Mouse (Mus musculus): ENCODE measurements around the gene Eno1. TPM values are rescaled to one million over a fixed set of nuclear protein-coding genes. Genes with fewer than 3 reads are reported as not detected.

Eno1 gene
- total RNA-seq, 1 experiment = 824 TPM

DNA sequence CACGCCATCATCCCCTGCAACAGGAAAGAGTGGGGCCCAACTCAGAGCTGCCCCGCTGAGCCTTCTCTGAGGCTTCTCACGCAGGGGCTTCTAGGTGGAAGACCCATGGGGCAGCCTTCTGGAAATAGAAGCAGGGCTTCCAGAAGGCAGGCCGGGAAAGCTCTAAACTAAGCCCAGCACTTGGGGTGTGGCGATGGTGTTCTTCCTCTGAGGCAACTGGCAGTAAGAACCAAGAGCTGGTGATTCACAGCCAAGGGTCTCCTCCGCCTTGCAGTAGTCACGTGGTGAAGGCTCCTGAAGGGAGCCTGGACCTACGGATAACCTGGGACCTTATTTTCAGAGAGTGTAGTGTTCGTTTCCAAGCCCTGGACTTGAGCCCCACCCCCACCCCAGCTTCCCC lies 38.3 kb upstream of the Eno1 start:
- H3K9ac ChIP-seq (ENCODE audit: insufficient read depth, low read depth, low read length, poor library complexity, severe bottlenecking) = no peak overlapping the region
- H3K36me3 ChIP-seq (ENCODE audit: control insufficient read depth, insufficient read depth, low read length, poor library complexity, severe bottlenecking) = no peaks in the 10 kb centered on the region
- DNase-seq (ENCODE audit: low read depth, low spot score) = no peak
- TF ChIP-seq ZC3H11A (IDR thresholded peaks at IDR 0.05; ENCODE audit: borderline replicate concordance, low read depth, low read length) (no peak), HCFC1 (IDR thresholded peaks at IDR 0.05; ENCODE audit: borderline replicate concordance, insufficient read depth, low read length) (no peak), ZNF384 (IDR thresholded peaks at IDR 0.05; ENCODE audit: low read depth, low read length) (no peak), CHD2 (IDR thresholded peaks at IDR 0.05; ENCODE audit: low read depth, low read length) (no peak), MAFK (IDR thresholded peaks at IDR 0.05; ENCODE audit: insufficient read depth, low read depth, low read length) (no peak)
- H3K4me3 ChIP-seq (ENCODE audit: insufficient read depth in 1 of 2, low read depth in 1 of 2, low read length in 2 of 2, poor library complexity in 1 of 2, severe bottlenecking in 1 of 2) = no peak overlapping the region
- no peaks in the 10 kb centered on the region for H3K9me3 ChIP-seq (ENCODE audit: control insufficient read depth, insufficient read depth, low read depth, low read length)
- no peak overlapping the region for H3K27ac ChIP-seq (ENCODE audit: insufficient read depth, low read depth, low read length, poor library complexity, severe bottlenecking)
- H3K4me1 ChIP-seq (ENCODE audit: control insufficient read depth in 2 of 2, insufficient read depth in 2 of 2, low read length in 2 of 2, poor library complexity in 1 of 2) = no peaks in the 10 kb centered on the region
- in situ Hi-C loops (cut with MboI; ENCODE audit: low sequenced_read_pairs in 2 of 2, unreplicated experiment in 2 of 2) = no loop called here

DNA sequence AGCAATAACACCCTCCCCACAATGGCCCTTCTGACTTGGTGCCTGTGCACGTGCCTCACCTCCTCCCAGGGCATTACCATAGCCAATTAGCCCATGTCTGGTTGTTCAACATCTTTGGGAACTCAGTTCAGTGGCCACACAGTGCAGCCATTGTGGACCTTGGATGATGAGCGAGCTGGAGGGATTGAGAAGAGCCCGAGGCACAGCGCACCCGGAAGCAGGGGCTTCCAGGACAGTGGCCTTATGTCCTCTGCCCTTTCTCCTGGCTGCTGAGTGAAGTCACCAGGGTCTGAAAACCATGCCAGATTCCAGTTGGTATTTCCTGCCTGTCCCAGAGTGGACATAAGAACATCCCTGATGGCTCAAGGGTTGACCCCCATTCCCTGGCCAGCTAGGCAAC lies 35.3 kb upstream of the Eno1 start, which contains the start of gene Car6:
TSS of gene Car6 (minus strand) at position 101 of the 400 bp plus-strand sequence.
- DNase-seq (ENCODE audit: low read depth, low spot score) = no peak
- no peak within 1 kb of the TSS for H3K9ac ChIP-seq (ENCODE audit: insufficient read depth, low read depth, low read length, poor library complexity, severe bottlenecking)
- in situ Hi-C loops (cut with MboI; ENCODE audit: low sequenced_read_pairs in 2 of 2, unreplicated experiment in 2 of 2) = no loop called here
- H3K4me3 ChIP-seq (ENCODE audit: insufficient read depth in 1 of 2, low read depth in 1 of 2, low read length in 2 of 2, poor library complexity in 1 of 2, severe bottlenecking in 1 of 2) = no peak within 1 kb of the TSS
- no peaks in the 10 kb centered on the region for H3K36me3 ChIP-seq (ENCODE audit: control insufficient read depth, insufficient read depth, low read length, poor library complexity, severe bottlenecking)
- TF ChIP-seq ZC3H11A (IDR thresholded peaks at IDR 0.05; ENCODE audit: borderline replicate concordance, low read depth, low read length) = no peak
- TF ChIP-seq CHD2 (IDR thresholded peaks at IDR 0.05; ENCODE audit: low read depth, low read length) = no peak
- no peak for TF ChIP-seq ZNF384 (IDR thresholded peaks at IDR 0.05; ENCODE audit: low read depth, low read length)
- TF ChIP-seq MAFK (IDR thresholded peaks at IDR 0.05; ENCODE audit: insufficient read depth, low read depth, low read length) = no peak
- TF ChIP-seq HCFC1 (IDR thresholded peaks at IDR 0.05; ENCODE audit: borderline replicate concordance, insufficient read depth, low read length) = no peak
- no peaks in the 10 kb centered on the region for H3K9me3 ChIP-seq (ENCODE audit: control insufficient read depth, insufficient read depth, low read depth, low read length)
- H3K27ac ChIP-seq (ENCODE audit: insufficient read depth, low read depth, low read length, poor library complexity, severe bottlenecking) = no peak within 1 kb of the TSS
- H3K4me1 ChIP-seq (ENCODE audit: control insufficient read depth in 2 of 2, insufficient read depth in 2 of 2, low read length in 2 of 2, poor library complexity in 1 of 2) = no peaks in the 10 kb centered on the region; a peak in 1 of 4 replicates

DNA sequence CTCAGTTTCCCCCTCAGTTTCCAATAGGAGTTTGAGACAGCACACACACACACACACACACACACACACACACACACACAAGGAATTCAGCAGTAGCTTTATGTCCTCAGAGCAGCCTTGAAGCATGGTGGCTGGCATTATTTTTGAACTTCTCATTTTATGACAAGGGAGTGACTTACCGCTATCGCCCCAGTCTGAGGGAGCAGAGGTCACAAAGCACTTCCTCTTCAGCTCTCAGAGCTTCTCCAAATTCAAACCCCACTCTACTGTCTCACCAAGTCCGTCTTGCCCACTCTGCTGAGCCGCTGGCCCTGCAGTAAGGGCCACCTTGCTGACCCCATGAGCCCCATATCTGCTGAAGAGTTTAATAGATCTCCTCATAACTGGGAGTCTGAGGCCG lies 33.8 kb upstream of the Eno1 start:
- no peak for DNase-seq (ENCODE audit: low read depth, low spot score)
- no peak overlapping the region for H3K27ac ChIP-seq (ENCODE audit: insufficient read depth, low read depth, low read length, poor library complexity, severe bottlenecking)

DNA sequence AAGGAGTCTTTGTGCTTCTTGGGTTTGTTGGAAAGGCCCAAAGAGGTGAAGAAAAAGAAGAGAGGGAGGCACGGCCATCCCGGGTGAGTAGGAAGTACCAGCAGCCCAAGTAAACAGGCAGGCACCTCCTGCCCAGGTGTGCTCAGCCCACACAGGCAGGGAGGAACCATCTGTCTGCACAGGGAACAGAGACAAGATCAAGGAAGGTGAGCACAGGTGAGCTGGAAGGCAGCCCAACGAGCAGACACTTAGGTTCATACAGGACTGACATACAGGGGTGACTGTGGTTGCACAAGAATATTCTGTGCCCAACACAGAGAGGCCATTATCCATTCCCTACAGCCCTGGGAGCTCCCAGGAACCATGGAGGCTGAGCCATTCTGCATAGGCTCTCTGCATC lies 31.6 kb upstream of the Eno1 start:
- in situ Hi-C loops (cut with MboI; ENCODE audit: low sequenced_read_pairs in 2 of 2, unreplicated experiment in 2 of 2) = no loop called here

More for the DNA sequence above, 33.8 kb upstream of the Eno1 start:
- no peaks in the 10 kb centered on the region for H3K9me3 ChIP-seq (ENCODE audit: control insufficient read depth, insufficient read depth, low read depth, low read length)
- TF ChIP-seq MAFK (IDR thresholded peaks at IDR 0.05; ENCODE audit: insufficient read depth, low read depth, low read length) = no peak
- TF ChIP-seq ZC3H11A (IDR thresholded peaks at IDR 0.05; ENCODE audit: borderline replicate concordance, low read depth, low read length) = no peak
- TF ChIP-seq HCFC1 (IDR thresholded peaks at IDR 0.05; ENCODE audit: borderline replicate concordance, insufficient read depth, low read length) = no peak
- no peak for TF ChIP-seq CHD2 (IDR thresholded peaks at IDR 0.05; ENCODE audit: low read depth, low read length)
- no peak for TF ChIP-seq ZNF384 (IDR thresholded peaks at IDR 0.05; ENCODE audit: low read depth, low read length)
- no peaks in the 10 kb centered on the region for H3K36me3 ChIP-seq (ENCODE audit: control insufficient read depth, insufficient read depth, low read length, poor library complexity, severe bottlenecking)
- in situ Hi-C loops (cut with MboI; ENCODE audit: low sequenced_read_pairs in 2 of 2, unreplicated experiment in 2 of 2) = no loop called here
- H3K4me3 ChIP-seq (ENCODE audit: insufficient read depth in 1 of 2, low read depth in 1 of 2, low read length in 2 of 2, poor library complexity in 1 of 2, severe bottlenecking in 1 of 2) = no peak overlapping the region
- no peaks in the 10 kb centered on the region; a peak in 1 of 4 replicates for H3K4me1 ChIP-seq (ENCODE audit: control insufficient read depth in 2 of 2, insufficient read depth in 2 of 2, low read length in 2 of 2, poor library complexity in 1 of 2)
- no peak overlapping the region for H3K9ac ChIP-seq (ENCODE audit: insufficient read depth, low read depth, low read length, poor library complexity, severe bottlenecking)

More for the DNA sequence above, 31.6 kb upstream of the Eno1 start:
- Histone ChIP-seq H3K9me3 (ENCODE audit: control insufficient read depth, insufficient read depth, low read depth, low read length) (no peaks in the 10 kb centered on the region), H3K36me3 (ENCODE audit: control insufficient read depth, insufficient read depth, low read length, poor library complexity, severe bottlenecking) (no peaks in the 10 kb centered on the region), H3K9ac (ENCODE audit: insufficient read depth, low read depth, low read length, poor library complexity, severe bottlenecking) (no peak overlapping the region), H3K27ac (ENCODE audit: insufficient read depth, low read depth, low read length, poor library complexity, severe bottlenecking) (no peak overlapping the region), H3K4me3 (ENCODE audit: insufficient read depth in 1 of 2, low read depth in 1 of 2, low read length in 2 of 2, poor library complexity in 1 of 2, severe bottlenecking in 1 of 2) (no peak overlapping the region), H3K4me1 (ENCODE audit: control insufficient read depth in 2 of 2, insufficient read depth in 2 of 2, low read length in 2 of 2, poor library complexity in 1 of 2) (no peaks in the 10 kb centered on the region; a peak in 1 of 4 replicates)
- no peak for DNase-seq (ENCODE audit: low read depth, low spot score)
- no peak for TF ChIP-seq CHD2 (IDR thresholded peaks at IDR 0.05; ENCODE audit: low read depth, low read length)
- no peak for TF ChIP-seq ZNF384 (IDR thresholded peaks at IDR 0.05; ENCODE audit: low read depth, low read length)
- no peak for TF ChIP-seq ZC3H11A (IDR thresholded peaks at IDR 0.05; ENCODE audit: borderline replicate concordance, low read depth, low read length)
- TF ChIP-seq HCFC1 (IDR thresholded peaks at IDR 0.05; ENCODE audit: borderline replicate concordance, insufficient read depth, low read length) = no peak
- TF ChIP-seq MAFK (IDR thresholded peaks at IDR 0.05; ENCODE audit: insufficient read depth, low read depth, low read length) = no peak
